Mouse (Mus musculus): ENCODE results near the gene C9. TPM values are rescaled to one million over a fixed set of nuclear protein-coding genes. Genes with fewer than 3 reads are reported as not detected.

The C9 gene
- polyA plus RNA-seq, 1 experiment from 2014 or later = not detected

GRCm38 (mm10) chr15:6469384-6469783, 24.3 kb downstream of the C9 start:
- no peak for DNase-seq (ENCODE audit: low spot score)

GRCm38 (mm10) chr15:6483561-6483960, 38.4 kb downstream of the C9 start:
- H3K4me2 ChIP-seq (ENCODE audit: low read depth, low read length) = no peak overlapping the region
- H3K9me3 ChIP-seq (replicated peaks; ENCODE audit: control insufficient read depth, low read length) = no peaks in the 10 kb centered on the region
- H3K4me3 ChIP-seq (ENCODE audit: low read depth, low read length) = no peak overlapping the region
- DNase-seq (ENCODE audit: low spot score) (no peak), ATAC-seq (replicated peaks; ENCODE audit: insufficient number of reproducible peaks, low FRiP score, low TSS enrichment, low read depth) (no peak)
- H3K27me3 ChIP-seq (ENCODE audit: control insufficient read depth, insufficient read depth, low read length) = no peaks in the 10 kb centered on the region
- H3K9ac ChIP-seq (replicated peaks; ENCODE audit: low read length) = no peak overlapping the region
- 77% methylated on average over 3 of the region's 3 CpGs for WGBS
- no peaks in the 10 kb centered on the region for H3K4me1 ChIP-seq (ENCODE audit: control insufficient read depth, insufficient read depth, low read length)
- H3K36me3 ChIP-seq (replicated peaks; ENCODE audit: control insufficient read depth, insufficient read depth, low read depth, low read length) = no peaks in the 10 kb centered on the region
- no peak overlapping the region for H3K27ac ChIP-seq (replicated peaks; ENCODE audit: low read depth, low read length)

More at GRCm38 (mm10) chr15:6469384-6469783, 24.3 kb downstream of the C9 start:
- Histone ChIP-seq H3K4me1 (ENCODE audit: control insufficient read depth, insufficient read depth, low read length) (no peaks in the 10 kb centered on the region), H3K4me3 (ENCODE audit: low read depth, low read length) (no peak overlapping the region), H3K9ac (replicated peaks; ENCODE audit: low read length) (no peak overlapping the region), H3K4me2 (ENCODE audit: low read depth, low read length) (no peak overlapping the region), H3K36me3 (replicated peaks; ENCODE audit: control insufficient read depth, insufficient read depth, low read depth, low read length) (no peaks in the 10 kb centered on the region), H3K27me3 (ENCODE audit: control insufficient read depth, insufficient read depth, low read length) (no peaks in the 10 kb centered on the region), H3K9me3 (replicated peaks; ENCODE audit: control insufficient read depth, low read length) (no peaks in the 10 kb centered on the region), H3K27ac (replicated peaks; ENCODE audit: low read depth, low read length) (no peak overlapping the region)
- WGBS = 92% methylated on average over 3 of the region's 3 CpGs
- no peak for ATAC-seq (replicated peaks; ENCODE audit: insufficient number of reproducible peaks, low FRiP score, low TSS enrichment, low read depth)

- WGBS = 85% methylated on average over 2 of the region's 2 CpGs
- no peak overlapping the region for H3K4me2 ChIP-seq (ENCODE audit: low read depth, low read length)
- no peaks in the 10 kb centered on the region for H3K4me1 ChIP-seq (ENCODE audit: control insufficient read depth, insufficient read depth, low read length)
- H3K36me3 ChIP-seq (replicated peaks; ENCODE audit: control insufficient read depth, insufficient read depth, low read depth, low read length) = no peaks in the 10 kb centered on the region
- H3K9me3 ChIP-seq (replicated peaks; ENCODE audit: control insufficient read depth, low read length) = no peaks in the 10 kb centered on the region
- H3K27ac ChIP-seq (replicated peaks; ENCODE audit: low read depth, low read length) = no peak overlapping the region
- DNase-seq (ENCODE audit: low spot score) = no peak
- H3K4me3 ChIP-seq (ENCODE audit: low read depth, low read length) = no peak overlapping the region
- no peak overlapping the region for H3K9ac ChIP-seq (replicated peaks; ENCODE audit: low read length)
- no peaks in the 10 kb centered on the region for H3K27me3 ChIP-seq (ENCODE audit: control insufficient read depth, insufficient read depth, low read length)
- no peak for ATAC-seq (replicated peaks; ENCODE audit: insufficient number of reproducible peaks, low FRiP score, low TSS enrichment, low read depth)
Measured at GRCm38 (mm10) chr15:6492386-6492785, 47.3 kb downstream of the C9 start.

- DNase-seq (ENCODE audit: low spot score) = peak; percentile 12
- H3K4me2 ChIP-seq (ENCODE audit: low read depth, low read length) = no peak overlapping the region
- no peak overlapping the region for H3K9ac ChIP-seq (replicated peaks; ENCODE audit: low read length)
- no peak overlapping the region for H3K27ac ChIP-seq (replicated peaks; ENCODE audit: low read depth, low read length)
- no peak for ATAC-seq (replicated peaks; ENCODE audit: insufficient number of reproducible peaks, low FRiP score, low TSS enrichment, low read depth)
- no peaks in the 10 kb centered on the region for H3K9me3 ChIP-seq (replicated peaks; ENCODE audit: control insufficient read depth, low read length)
- no peaks in the 10 kb centered on the region for H3K27me3 ChIP-seq (ENCODE audit: control insufficient read depth, insufficient read depth, low read length)
- no peaks in the 10 kb centered on the region for H3K4me1 ChIP-seq (ENCODE audit: control insufficient read depth, insufficient read depth, low read length)
- no peaks in the 10 kb centered on the region for H3K36me3 ChIP-seq (replicated peaks; ENCODE audit: control insufficient read depth, insufficient read depth, low read depth, low read length)
- WGBS = 60% methylated on average over 10 of the region's 10 CpGs
- H3K4me3 ChIP-seq (ENCODE audit: low read depth, low read length) = no peak overlapping the region
Measured at GRCm38 (mm10) chr15:6498396-6499070, 53.4 kb downstream of the C9 start.

- DNase-seq (ENCODE audit: low spot score) (no peak), ATAC-seq (replicated peaks; ENCODE audit: insufficient number of reproducible peaks, low FRiP score, low TSS enrichment, low read depth) (no peak)
- Histone ChIP-seq H3K27ac (replicated peaks; ENCODE audit: low read depth, low read length) (no peak overlapping the region), H3K9me3 (replicated peaks; ENCODE audit: control insufficient read depth, low read length) (no peaks in the 10 kb centered on the region), H3K4me3 (ENCODE audit: low read depth, low read length) (no peak overlapping the region), H3K4me1 (ENCODE audit: control insufficient read depth, insufficient read depth, low read length) (no peaks in the 10 kb centered on the region), H3K27me3 (ENCODE audit: control insufficient read depth, insufficient read depth, low read length) (no peaks in the 10 kb centered on the region), H3K4me2 (ENCODE audit: low read depth, low read length) (no peak overlapping the region), H3K9ac (replicated peaks; ENCODE audit: low read length) (no peak overlapping the region), H3K36me3 (replicated peaks; ENCODE audit: control insufficient read depth, insufficient read depth, low read depth, low read length) (no peaks in the 10 kb centered on the region)
- 41% methylated on average over 1 of the region's 1 CpGs for whole genome bisulfite sequencing
Measured at GRCm38 (mm10) chr15:6500787-6501186, 55.7 kb downstream of the C9 start.

- no peak for DNase-seq (ENCODE audit: low spot score)
- 90% methylated on average over 1 of the region's 1 CpGs for WGBS
- no peak overlapping the region for H3K27ac ChIP-seq (replicated peaks; ENCODE audit: low read depth, low read length)
- H3K36me3 ChIP-seq (replicated peaks; ENCODE audit: control insufficient read depth, insufficient read depth, low read depth, low read length) = no peaks in the 10 kb centered on the region
- H3K9me3 ChIP-seq (replicated peaks; ENCODE audit: control insufficient read depth, low read length) = no peaks in the 10 kb centered on the region
- H3K4me3 ChIP-seq (ENCODE audit: low read depth, low read length) = no peak overlapping the region
- no peak overlapping the region for H3K9ac ChIP-seq (replicated peaks; ENCODE audit: low read length)
- H3K27me3 ChIP-seq (ENCODE audit: control insufficient read depth, insufficient read depth, low read length) = no peaks in the 10 kb centered on the region
- H3K4me1 ChIP-seq (ENCODE audit: control insufficient read depth, insufficient read depth, low read length) = no peaks in the 10 kb centered on the region
- ATAC-seq (replicated peaks; ENCODE audit: insufficient number of reproducible peaks, low FRiP score, low TSS enrichment, low read depth) = no peak
- H3K4me2 ChIP-seq (ENCODE audit: low read depth, low read length) = no peak overlapping the region
Measured at GRCm38 (mm10) chr15:6517525-6517924, 72.4 kb downstream of the C9 start.

GRCm38 (mm10) chr15:6519417-6520255, 74.5 kb downstream of the C9 start:
- Histone ChIP-seq H3K4me3 (ENCODE audit: low read depth, low read length) (no peak overlapping the region), H3K9me3 (replicated peaks; ENCODE audit: control insufficient read depth, low read length) (no peaks in the 10 kb centered on the region), H3K4me1 (ENCODE audit: control insufficient read depth, insufficient read depth, low read length) (no peaks in the 10 kb centered on the region), H3K27me3 (ENCODE audit: control insufficient read depth, insufficient read depth, low read length) (no peaks in the 10 kb centered on the region), H3K4me2 (ENCODE audit: low read depth, low read length) (no peak overlapping the region), H3K9ac (replicated peaks; ENCODE audit: low read length) (no peak overlapping the region), H3K36me3 (replicated peaks; ENCODE audit: control insufficient read depth, insufficient read depth, low read depth, low read length) (no peaks in the 10 kb centered on the region), H3K27ac (replicated peaks; ENCODE audit: low read depth, low read length) (no peak overlapping the region)
- no peak for DNase-seq (ENCODE audit: low spot score)
- no peak for ATAC-seq (replicated peaks; ENCODE audit: insufficient number of reproducible peaks, low FRiP score, low TSS enrichment, low read depth)
- 87% methylated on average over 19 of the region's 19 CpGs for WGBS

GRCm38 (mm10) chr15:6520505-6521155, 75.5 kb downstream of the C9 start:
- no peaks in the 10 kb centered on the region for H3K27me3 ChIP-seq (ENCODE audit: control insufficient read depth, insufficient read depth, low read length)
- no peak for DNase-seq (ENCODE audit: low spot score)
- 88% methylated on average over 10 of the region's 10 CpGs for WGBS
- no peak for ATAC-seq (replicated peaks; ENCODE audit: insufficient number of reproducible peaks, low FRiP score, low TSS enrichment, low read depth)
- no peaks in the 10 kb centered on the region for H3K9me3 ChIP-seq (replicated peaks; ENCODE audit: control insufficient read depth, low read length)
- H3K4me2 ChIP-seq (ENCODE audit: low read depth, low read length) = no peak overlapping the region
- H3K4me1 ChIP-seq (ENCODE audit: control insufficient read depth, insufficient read depth, low read length) = no peaks in the 10 kb centered on the region
- H3K4me3 ChIP-seq (ENCODE audit: low read depth, low read length) = no peak overlapping the region
- H3K27ac ChIP-seq (replicated peaks; ENCODE audit: low read depth, low read length) = no peak overlapping the region
- H3K9ac ChIP-seq (replicated peaks; ENCODE audit: low read length) = no peak overlapping the region
- H3K36me3 ChIP-seq (replicated peaks; ENCODE audit: control insufficient read depth, insufficient read depth, low read depth, low read length) = no peaks in the 10 kb centered on the region
